Mouse (Mus musculus): Measurements from ENCODE around the gene Anapc1.
A peak's percentile ranks its signal among the peaks of the same experiment; 100 is the strongest.

Gene Anapc1

DNA sequence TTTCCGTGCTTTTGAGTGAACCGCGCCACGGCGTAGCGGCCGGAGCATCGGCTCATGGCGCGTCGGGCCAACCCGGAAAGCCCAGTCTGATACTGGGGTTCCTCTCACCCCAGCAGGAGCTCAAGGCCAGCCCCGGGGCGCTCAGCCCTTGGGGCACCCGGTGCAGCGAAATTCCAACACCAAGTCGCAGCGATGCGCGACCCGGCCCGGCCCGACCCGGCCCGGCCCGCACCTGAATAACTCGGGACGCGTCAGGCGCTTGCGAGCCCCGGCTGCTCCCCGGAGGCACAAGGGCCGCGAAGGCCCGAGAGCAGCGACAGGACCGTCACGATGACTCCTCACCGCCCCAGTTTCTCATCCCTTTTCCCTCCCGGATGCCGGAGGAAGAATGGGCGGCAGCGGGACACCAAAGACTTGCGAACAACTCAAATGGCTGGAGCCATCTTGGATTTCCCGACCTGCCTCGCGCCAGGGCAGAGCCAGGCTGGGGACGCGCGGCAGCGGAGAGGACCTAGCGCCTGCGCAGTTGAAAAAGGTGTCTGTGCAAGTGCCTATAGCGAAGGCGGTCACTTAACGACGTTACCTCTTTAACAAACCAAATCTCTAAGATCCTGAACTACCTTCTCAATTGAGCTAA is at the start of gene Anapc1:
Gene Anapc1, minus strand, starts transcription at position 471 of the 637 bp plus-strand sequence.
- DNase-seq (ENCODE audit: low spot score in 2 of 2), result peak; percentile 72 to 81

DNA sequence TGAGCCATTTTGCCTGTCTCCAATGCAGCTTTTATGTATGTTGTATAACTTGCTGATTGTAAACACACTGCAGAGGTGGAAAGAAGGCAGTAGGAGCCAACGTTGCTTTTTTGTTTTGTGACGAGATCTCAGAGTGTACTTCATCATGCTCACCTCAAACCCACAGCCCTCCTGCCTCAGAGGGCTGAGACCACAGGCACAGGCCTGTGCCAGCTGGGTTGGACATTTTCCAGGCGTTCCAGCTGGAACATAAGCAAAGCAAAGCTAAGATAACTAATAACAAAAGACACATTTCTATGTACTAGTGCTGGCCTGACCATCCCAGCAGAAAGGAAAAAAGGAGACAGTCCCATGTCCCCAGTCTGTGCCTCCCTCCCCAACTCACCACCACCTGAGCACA is 47.9 kb upstream of the Anapc1 start:
- DNase-seq (ENCODE audit: low spot score in 2 of 2), result no peak

DNA sequence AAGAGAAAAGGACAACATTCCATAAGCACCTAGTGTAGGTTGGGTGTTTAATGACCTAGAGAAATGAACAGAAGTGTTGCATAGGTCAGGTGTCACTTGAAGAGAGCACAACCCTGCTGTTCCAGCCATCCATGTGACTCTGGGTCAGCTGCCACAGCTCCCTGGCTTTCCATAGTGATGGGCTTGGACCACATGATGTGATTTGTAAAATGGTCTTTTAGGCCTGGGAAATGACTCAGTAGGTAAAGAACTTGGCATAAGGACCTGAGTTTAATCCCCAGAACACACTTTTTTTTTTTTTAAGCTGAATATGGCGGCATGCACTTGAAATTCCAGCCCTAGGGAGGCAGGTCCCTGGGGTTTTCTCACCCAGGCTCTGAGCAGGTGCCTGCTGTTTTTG is 44.8 kb upstream of the Anapc1 start:
- DNase-seq (ENCODE audit: low spot score in 2 of 2), result no peak

DNA sequence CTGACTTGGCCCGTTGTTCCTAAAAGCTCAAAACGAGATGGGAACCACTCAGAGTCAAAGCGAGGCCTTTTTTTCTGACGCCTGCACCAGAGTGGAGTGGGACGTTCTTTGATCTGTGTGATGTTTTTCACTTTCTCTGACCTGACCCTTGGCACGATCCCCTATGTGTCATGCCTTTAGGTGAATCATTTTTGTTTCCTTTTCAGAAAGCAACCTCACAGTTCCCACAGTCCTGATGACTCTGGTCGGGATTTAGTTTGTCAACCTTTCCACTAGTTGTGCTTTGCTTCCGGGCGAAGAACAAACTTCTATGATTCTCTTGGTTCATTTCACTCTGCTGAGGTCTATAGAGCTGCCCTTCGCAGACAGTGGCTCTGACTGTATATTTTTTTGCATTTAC is 44.3 kb upstream of the Anapc1 start:
- DNase-seq (ENCODE audit: low spot score in 2 of 2), result no peak

DNA sequence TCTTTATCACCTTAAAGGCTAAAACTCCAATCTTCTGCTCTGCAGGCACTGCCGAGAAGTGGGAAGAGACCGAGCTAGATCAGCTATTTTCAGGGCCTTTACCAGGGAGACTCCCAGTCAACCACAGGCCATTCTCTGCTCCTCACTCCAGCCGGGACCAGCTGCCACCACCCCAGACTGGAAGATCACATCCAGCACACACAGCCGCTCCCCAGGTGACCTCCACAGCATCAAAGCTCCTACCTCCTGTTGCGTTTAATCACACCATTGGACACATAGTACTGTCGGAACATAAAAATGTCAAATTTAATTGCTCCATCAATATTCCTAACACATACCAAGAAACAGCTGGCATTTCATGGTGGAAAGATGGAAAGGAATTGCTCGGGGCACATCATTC is 42.0 kb upstream of the Anapc1 start:
- no peak for DNase-seq (ENCODE audit: low spot score in 2 of 2)

DNA sequence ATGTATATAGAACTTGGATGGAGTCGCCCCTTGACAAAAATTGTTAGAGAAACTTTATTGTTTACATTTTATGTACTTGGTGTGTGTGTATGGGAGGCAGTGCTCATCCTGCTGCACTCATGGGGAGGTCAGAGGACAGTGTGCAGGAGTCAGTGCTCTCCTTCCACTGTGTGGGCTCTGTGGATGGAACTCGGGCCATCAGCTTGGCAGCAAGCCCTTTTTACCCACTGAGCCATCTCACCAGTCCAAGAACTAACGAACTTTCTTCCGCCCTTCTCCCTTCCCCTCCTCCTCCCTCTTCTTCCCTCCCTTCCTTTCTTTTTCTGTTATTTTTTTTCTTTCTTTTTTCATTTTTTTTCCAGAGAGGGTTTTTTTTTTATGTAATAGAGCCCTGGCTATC is 40.9 kb upstream of the Anapc1 start:
- no peak for DNase-seq (ENCODE audit: low spot score in 2 of 2)

DNA sequence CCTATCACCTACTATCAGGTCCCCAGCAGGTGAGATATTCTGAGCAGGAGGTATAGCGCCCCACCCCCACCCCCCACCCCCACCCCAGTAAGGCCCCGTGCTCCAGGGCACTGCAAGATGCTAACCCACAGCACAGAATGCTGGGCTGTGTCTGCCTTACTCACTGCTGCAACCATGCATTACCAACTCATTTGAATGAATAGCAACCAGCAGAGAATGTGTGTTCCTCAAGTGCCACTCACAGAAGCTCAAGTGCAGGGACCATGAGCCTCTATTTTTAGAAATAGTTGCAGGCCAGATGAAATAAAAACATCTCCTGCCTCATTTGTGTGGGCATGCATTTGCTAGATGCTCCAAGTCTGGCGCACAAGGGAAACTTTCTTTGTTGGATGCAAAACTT is 40.4 kb upstream of the Anapc1 start:
- DNase-seq (ENCODE audit: low spot score in 2 of 2), result no peak

DNA sequence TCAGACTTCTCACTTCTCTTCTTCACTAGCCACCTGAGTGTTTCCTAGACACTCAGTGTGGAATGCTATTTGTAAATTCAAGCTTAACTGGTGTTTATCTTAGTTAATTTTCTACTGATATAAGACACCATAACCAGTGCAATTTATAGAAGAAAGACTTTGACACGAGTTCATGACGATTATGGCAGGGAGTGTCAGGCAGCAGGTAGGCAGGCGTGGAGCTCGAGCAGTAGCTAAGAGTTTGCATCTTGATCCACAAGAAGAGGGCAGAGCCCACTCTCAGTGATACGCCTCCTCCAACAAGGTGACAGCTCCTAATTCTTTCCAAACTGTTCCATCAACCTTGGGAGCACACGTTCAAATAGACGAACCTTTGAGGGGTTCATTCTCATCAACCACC is 39.4 kb upstream of the Anapc1 start:
- DNase-seq (ENCODE audit: low spot score in 2 of 2), result no peak

DNA sequence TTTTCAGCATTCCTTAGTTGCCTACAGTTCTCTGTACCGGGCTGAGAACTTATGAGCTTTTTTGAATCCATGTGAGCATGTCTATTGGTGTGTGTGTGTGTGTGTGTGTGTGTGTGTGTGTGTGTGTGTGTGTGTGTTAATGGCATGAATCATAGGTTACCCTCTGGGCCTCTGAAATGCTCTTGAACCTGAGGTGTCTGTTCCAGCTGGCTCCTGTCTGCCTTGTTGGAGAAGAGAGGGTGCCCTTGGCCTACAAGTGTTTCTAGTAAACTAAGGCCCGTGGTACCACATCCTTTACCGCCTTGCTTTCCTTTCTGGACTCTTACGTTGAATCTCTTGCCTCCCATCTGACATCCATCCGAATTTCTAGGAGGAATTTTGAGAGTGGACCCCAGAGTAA is 38.9 kb upstream of the Anapc1 start:
- DNase-seq (ENCODE audit: low spot score in 2 of 2), result no peak

DNA sequence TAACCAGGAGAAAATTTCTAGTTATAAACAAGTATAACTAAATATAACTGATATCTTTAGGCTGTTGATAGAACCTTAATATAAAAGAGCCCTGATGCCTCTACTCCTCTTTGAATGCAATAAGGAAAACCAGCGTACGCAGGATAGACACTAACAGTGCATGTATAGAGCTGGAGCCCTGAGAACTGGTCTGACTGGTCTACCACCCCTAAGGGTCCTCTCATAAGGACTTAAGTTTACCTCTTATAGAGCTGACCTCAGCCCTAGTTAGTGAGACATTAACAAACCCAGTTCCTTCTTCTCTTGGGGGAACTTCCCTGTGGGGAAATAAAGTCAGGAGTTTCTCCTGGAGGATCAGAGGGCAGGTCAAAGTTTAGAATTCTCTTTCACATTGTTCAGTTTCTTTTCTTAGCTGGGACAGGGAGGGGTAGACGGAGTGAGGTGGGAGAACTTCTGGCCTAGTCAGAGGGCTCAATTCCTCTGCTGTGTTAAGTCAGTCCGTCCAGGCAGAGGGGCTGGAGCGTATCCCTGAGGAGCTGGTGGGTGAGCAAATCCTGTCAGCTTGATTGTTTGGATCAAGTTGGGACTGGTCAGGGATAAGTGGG is 35.0 kb upstream of the Anapc1 start:
- no peak for DNase-seq (ENCODE audit: low spot score in 2 of 2)

DNA sequence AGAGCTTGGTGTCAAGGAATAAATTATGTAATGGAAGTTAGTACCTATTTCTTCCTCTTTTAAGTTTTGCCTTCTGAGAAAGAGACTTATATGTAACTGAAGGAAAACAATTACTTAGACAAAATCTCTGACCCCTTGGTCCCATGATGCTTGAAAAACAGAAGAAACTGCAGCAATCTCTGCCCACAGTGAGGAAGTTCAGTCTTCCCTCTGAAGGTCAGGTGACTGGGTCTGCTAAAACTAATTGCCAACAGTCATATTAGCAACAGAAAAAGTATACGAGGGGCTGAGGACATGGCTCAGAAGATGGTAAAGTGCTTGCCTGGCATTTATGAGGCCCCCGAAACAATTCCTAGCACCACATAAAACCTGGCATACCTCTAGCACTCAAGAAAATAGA is 32.2 kb upstream of the Anapc1 start:
- DNase-seq (ENCODE audit: low spot score in 2 of 2), result no peak

DNA sequence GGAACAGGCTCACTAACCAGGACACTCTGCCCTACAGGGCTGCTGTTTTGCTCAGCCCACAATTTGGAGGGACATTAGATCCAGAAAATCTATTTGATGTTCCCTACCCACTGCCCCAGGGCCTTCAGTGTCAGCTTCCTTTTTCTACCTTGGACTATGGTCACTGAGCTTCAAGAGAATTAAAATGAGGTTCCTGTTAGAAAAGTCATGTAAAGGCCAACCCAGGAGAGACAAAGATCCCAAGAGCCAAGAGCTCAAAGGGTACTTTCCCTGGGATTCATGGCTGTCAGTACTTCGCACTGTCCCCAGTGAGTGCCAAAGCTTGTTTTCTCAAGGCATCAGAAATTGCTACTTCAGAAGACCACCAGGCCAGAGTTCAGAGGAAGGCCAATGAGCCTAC is 28.8 kb upstream of the Anapc1 start:
- no peak for DNase-seq (ENCODE audit: low spot score in 2 of 2)

DNA sequence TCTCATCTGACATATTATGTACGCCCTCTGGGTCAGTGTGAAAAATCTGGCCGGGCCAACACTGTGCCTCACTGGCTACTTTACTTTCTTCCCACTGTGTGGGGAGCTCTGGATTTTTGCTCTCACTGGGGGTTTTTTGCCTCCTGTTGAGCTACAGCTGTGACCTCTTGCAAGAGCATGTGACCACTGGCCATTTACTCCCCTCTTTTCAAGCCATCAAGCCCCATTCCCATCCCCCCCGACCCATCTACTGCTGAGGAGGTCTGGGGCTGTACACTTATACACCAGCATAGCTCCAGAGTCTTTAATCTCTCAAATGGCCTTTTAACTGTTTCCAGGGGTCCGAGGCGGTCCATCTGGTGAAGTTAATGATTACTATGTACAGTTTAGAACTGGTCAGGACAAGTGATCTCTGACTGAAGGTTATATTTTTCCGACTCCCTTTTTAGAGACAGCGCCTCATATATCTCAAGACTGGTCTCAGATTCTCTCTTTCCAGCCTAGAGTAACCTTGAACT is 27.6 kb upstream of the Anapc1 start:
- no peak for DNase-seq (ENCODE audit: low spot score in 2 of 2)

DNA sequence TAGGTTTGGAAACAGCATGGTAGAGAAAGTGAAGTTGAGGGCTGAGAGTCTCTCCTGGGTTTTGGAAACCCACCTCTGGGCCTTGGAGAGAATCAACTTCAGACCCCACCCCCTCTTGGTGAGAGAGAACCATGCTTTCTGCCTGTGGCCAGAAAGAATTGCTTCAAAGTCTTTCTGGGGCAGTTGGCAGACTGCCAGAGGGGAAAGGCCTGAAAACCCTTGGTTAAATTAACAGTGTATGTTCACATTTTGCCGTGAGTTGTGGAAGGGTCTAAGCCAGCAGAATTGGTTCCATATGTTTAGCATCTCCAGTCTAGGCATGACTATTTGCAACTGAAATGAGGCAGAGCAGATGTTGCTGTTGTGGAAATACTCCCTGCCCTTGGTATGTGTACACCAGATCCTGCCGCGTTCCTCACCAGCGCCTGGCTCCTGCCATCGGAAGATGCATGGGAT is 26.4 kb upstream of the Anapc1 start:
- DNase-seq (ENCODE audit: low spot score in 2 of 2), result no peak

DNA sequence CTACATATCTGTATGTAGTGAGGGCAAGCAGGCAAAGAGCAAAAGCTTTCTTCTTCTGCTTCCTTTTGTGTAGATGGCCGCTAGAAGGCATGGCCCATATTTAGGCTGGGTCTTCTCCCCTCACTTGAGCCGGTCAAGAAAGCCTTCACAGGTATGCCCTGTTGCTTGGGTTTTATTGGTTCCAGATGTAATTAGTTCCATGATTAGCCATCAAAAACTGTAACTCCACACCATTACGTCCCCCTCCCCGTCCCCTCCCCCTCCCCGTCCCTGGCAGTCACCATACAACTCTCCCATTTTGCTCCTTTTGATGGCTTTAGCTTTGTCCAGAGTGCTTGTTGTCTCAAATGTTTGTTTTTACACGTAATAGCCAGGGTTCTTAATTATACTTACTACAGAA is 25.7 kb upstream of the Anapc1 start:
- no peak for DNase-seq (ENCODE audit: low spot score in 2 of 2)

DNA sequence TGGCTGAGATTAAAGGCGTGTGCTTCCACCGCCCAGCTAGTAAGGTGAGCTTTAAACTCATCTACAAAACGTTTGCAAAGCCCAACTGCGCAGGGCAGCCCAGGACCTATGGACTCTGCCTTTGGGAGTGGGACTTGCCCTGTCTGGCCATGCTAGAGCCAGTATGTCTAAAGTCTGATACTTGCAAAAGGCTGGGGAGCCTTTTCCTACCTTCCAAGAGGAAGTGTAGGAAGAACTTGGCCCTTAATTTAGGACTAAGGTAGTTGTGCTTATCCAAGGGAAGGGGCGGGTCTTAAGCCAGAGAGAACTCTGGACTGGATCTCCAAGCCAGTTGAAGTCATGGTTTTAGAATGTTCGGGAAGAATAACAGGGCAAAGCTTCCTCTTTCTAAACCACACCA is 23.4 kb upstream of the Anapc1 start:
- DNase-seq (ENCODE audit: low spot score in 2 of 2), result no peak

DNA sequence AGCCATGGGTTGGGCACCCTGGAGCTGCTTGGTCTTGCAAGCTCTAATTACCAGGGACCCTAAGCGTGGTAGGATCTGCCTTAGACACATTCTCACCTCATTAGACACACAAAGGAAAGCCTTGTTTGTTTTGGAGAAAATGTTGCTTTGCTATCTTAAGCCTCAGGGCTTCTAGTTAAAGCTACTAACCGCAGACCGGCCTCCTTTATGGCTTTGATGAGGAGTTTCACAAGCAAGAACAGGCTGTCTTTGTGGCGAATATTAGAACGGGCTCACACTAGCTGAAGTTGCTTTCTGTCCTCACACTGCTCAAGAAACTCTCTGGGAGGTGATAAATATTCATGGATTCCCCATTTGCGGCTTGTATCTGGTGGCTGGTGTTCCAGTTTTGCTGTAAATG is 22.1 kb upstream of the Anapc1 start:
- DNase-seq (ENCODE audit: low spot score in 2 of 2), result peak in 1 of 2 experiments; percentile 22

DNA sequence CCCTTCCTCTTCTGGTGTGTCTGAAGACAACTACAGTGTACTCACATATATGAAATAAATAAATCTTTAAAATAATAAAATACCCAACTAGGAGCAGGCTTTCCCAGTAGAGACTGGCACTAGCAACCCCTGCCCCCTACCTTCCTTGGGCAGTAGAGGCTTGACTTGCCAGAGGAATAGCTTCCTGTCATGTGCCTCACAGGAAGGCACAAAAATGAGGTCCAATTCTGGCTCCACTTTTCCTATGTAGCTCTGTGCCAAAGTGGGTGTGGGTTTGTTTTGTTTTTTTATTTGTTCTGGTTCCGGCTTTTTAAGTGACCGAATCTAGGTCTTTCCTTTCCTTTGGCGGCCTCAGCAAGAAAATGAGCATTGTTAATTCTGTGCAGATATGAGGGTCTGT is 17.3 kb upstream of the Anapc1 start:
- no peak for DNase-seq (ENCODE audit: low spot score in 2 of 2)

DNA sequence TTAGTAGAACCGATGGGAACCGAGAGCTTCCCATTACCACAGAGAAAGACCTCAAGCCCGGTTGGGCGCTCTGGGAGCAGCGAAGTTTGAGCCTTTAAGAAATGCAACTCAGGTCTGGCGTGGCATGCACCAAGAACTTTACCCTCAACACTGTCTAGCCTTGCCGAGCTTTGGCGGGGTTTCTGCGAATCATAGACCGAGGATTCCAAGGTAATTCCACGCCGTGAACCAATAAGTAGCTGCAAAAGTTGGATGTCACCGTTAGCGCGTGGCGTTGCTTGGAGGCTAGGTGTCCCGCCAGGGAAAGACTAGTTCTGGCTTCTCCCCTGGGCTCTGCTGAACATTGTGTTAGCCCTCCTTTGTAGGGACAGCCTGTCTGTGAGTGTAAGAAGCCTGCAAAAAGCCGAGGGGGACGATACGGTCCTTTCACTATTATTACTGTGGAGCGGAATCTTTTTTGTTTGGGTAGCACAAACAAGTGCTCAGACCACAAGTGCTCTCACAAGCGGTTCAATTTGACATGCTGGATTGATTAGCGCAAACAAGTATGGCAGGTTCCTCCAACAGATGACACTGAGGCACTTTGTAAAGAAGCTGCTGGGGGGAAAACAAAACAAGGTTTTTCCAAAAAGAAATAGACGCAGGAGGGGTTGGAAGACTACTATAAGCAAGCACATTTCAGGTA is 12.2 kb upstream of the Anapc1 start:
- DNase-seq (ENCODE audit: low spot score in 2 of 2), result no peak

DNA sequence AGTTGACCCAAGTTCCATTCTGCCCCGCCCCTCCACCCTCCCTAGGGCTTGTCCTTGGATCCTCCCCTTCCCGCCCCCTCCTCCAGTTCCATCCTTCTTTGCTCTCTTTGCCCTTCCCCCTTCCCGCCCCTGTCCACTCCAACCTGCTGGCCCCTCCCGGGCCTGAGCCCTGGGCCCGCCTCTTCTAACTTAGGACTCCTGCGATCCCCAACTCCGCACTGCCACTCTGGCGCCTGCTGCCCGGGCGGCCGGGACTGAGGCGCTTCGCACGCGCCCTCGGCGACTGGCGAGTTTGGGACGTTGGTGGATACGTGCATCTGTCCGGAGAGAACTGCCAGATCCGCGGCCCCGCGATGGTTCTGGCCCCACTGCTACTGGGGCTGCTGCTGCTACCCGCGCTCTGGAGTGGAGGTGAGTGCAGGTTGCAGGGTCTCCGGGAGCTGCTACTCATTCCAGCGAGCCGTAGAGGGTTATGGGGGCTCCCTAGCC is 11.5 kb upstream of the Anapc1 start, which contains the start of gene Mertk:
Gene Mertk, plus strand, starts transcription at position 264 of the 489 bp plus-strand sequence.
- DNase-seq (ENCODE audit: low spot score in 2 of 2), result peak; percentile 71 to 79

DNA sequence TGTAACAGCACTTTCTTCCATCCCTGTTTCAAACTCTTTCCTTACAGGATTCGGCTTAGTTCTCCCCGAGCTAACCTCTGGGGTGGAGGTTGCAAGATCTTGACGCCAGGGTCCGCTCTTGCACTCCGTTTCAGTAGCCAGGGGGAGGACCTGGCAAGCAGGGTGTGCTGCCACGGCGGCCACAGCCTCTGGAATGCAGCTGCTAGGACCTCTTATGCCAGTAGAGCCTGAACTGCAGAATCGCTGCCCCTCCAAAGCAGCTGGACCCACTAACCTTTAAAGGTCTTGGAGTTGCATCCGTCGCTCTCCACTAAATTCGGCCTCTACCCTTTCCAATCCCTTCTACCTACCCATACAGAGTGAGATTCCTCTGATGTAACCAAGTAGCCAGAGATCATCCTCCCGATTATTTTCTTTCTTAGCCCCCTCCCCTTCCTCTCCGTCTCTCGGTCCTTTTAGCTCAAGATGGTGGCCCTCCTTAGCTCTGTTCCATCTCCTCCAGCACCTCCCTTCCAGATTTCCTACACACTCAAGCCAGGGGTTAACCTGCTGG is 11.0 kb upstream of the Anapc1 start:
- DNase-seq (ENCODE audit: low spot score in 2 of 2), result peak; percentile 66 to 69

DNA sequence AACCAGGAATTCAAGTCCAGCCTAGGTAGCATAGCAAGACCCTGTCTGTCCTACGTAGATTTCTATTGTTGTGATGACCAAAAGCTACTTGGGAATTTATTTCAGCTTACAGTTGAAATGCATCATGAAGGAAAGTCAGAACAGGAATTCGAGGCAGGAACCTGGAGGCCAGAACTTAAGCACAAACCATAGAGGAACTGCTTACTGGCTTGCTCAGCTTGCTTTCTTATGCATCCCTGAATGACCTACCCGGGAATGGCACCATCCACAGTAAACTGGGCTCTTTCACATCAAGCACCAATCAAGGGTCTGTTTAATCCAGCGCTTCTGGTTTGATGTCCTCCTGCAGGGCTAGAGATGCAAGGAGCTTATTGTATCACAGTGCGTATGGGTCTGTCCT is 10.4 kb upstream of the Anapc1 start:
- DNase-seq (ENCODE audit: low spot score in 2 of 2), result no peak

DNA sequence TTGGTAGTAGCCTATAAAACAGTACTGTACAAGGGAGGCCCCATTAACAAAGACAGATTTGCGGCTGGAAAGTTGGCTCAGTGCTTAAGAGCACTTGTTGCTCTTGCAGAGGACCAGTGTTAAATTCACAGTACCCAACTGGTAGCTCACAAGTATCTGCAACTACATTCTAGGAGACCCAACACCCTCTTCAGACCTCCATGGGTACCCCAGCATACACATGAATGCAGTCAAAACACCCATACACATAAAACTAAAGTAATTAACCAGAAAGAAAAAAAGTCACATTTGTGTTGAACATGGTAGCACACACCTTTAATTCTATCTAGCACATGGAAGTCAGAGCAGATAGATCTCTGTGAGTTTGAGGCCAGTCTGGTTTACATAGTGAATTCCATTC is 9.9 kb upstream of the Anapc1 start:
- DNase-seq (ENCODE audit: low spot score in 2 of 2), result no peak
